Mouse (Mus musculus) forebrain, embryonic 16.5 days (tissue): ENCODE data around the gene Sirpa. TPM values are rescaled to one million over a fixed set of nuclear protein-coding genes. Genes with fewer than 3 reads are reported as not detected.

Experiments
- ATAC-seq: fragments of 200-750 bp; cut with Nextera tagmentation; 2 replicates; pipeline ENCODE4 v1.8.0; 2017; ENCODE audit warnings: mild to moderate bottlenecking, moderate library complexity
- H3K27ac ChIP-seq: fragments of 300-500 bp; sonication (generic); 2 replicates; pipeline ENCODE4 v1.5.1; 2014; ENCODE audit warnings: low read length, control low read depth
- H3K27me3 ChIP-seq: fragments of 300-500 bp; sonication (generic); replicated peaks from 2 replicates; pipeline ENCODE4 v1.6.1; 2014; ENCODE audit warnings: low read length; ENCODE audit not compliant: control insufficient read depth, insufficient read depth
- H3K36me3 ChIP-seq: fragments of 300-500 bp; sonication (generic); 2 replicates; pipeline ENCODE4 v1.6.1; 2014; ENCODE audit not compliant: control insufficient read depth, insufficient read depth
- H3K4me1 ChIP-seq: fragments of 300-500 bp; sonication (generic); replicated peaks from 2 replicates; pipeline ENCODE4 v1.6.1; 2014; ENCODE audit warnings: low read length; ENCODE audit not compliant: control insufficient read depth, insufficient read depth
- H3K4me2 ChIP-seq: fragments of 300-500 bp; sonication (generic); 2 replicates; pipeline ENCODE4 v1.6.1; 2014; ENCODE audit warnings: mild to moderate bottlenecking, low read length, control low read depth
- H3K4me3 ChIP-seq: fragments of 300-500 bp; sonication (generic); replicated peaks from 2 replicates; pipeline ENCODE4 v1.5.1; 2014; ENCODE audit warnings: mild to moderate bottlenecking, low read length, control low read depth
- H3K9ac ChIP-seq: fragments of 300-500 bp; sonication (generic); replicated peaks from 2 replicates; pipeline ENCODE4 v1.6.1; 2014; ENCODE audit warnings: low read depth, low read length, control low read depth
- H3K9me3 ChIP-seq: fragments of 300-500 bp; sonication (generic); 2 replicates; pipeline ENCODE4 v1.6.1; 2016; ENCODE audit warnings: low read length; ENCODE audit not compliant: control insufficient read depth
- WGBS: fragments of 180-500 bp; shearing (Covaris S2); extraction: QIAGEN DNeasy Blood & Tissue Kit; methylation state at CpG from one replicate; pipeline ENCODE4 v1.1.7; 2014; 5-methylcytosine and 5-hydroxymethylcytosine counted together
- polyA plus RNA-seq: library from polyadenylated mRNA; unstranded; fragments of >200 nt; fragmentation: Nextera tagmentation; extraction: Ambion mirVana; gene quantifications from 2 replicates; pipeline ENCODE4 v1.2.1, GENCODE M21; 2015

The Sirpa gene
- polyA plus RNA-seq, 1 experiment from 2014 or later = 34.8 TPM

- H3K27me3 ChIP-seq = no peaks in the 10 kb centered on the region
- H3K36me3 ChIP-seq = no peaks in the 10 kb centered on the region
- H3K4me2 ChIP-seq = no peak overlapping the region
- H3K4me1 ChIP-seq = peaks cover 1% of the 10 kb centered on the region; the same call in 1 of the 2 replicates
- no peak overlapping the region for H3K4me3 ChIP-seq
- ATAC-seq = peak; percentile 28; the same call in 1 of the 2 replicates
- no peak overlapping the region for H3K27ac ChIP-seq
- 72% methylated on average over 3 of the region's 3 CpGs for WGBS
- H3K9ac ChIP-seq = no peak overlapping the region
- no peaks in the 10 kb centered on the region for H3K9me3 ChIP-seq
These were observed 33.8 kb upstream of the Sirpa start for GRCm38 (mm10) chr2:129558875-129559219.

- H3K4me1 ChIP-seq = peaks cover 4% of the 10 kb centered on the region; the same call in 1 of the 2 replicates
- 56% methylated on average over 3 of the region's 3 CpGs for WGBS
- H3K4me3 ChIP-seq = no peak overlapping the region
These were observed 30.8 kb upstream of the Sirpa start for GRCm38 (mm10) chr2:129561796-129562195.

GRCm38 (mm10) chr2:129563944-129564709 is 28.5 kb upstream of the Sirpa start:
- H3K9ac ChIP-seq = no peak overlapping the region
- 76% methylated on average over 5 of the region's 5 CpGs for WGBS
- no peak overlapping the region for H3K4me2 ChIP-seq
- no peaks in the 10 kb centered on the region for H3K9me3 ChIP-seq
- no peaks in the 10 kb centered on the region for H3K36me3 ChIP-seq
- peak; percentile 75 for ATAC-seq
- no peak overlapping the region for H3K4me3 ChIP-seq
- peaks cover 4% of the 10 kb centered on the region; the same call in 1 of the 2 replicates for H3K4me1 ChIP-seq
- peak overlapping the region; percentile 25; the same call in 1 of the 2 replicates for H3K27ac ChIP-seq
- no peaks in the 10 kb centered on the region for H3K27me3 ChIP-seq

More at GRCm38 (mm10) chr2:129561796-129562195, 30.8 kb upstream of the Sirpa start:
- Histone ChIP-seq H3K27me3 (no peaks in the 10 kb centered on the region), H3K9ac (no peak overlapping the region), H3K27ac (no peak overlapping the region), H3K4me2 (no peak overlapping the region), H3K9me3 (no peaks in the 10 kb centered on the region), H3K36me3 (no peaks in the 10 kb centered on the region)
- no peak for ATAC-seq

DNA sequence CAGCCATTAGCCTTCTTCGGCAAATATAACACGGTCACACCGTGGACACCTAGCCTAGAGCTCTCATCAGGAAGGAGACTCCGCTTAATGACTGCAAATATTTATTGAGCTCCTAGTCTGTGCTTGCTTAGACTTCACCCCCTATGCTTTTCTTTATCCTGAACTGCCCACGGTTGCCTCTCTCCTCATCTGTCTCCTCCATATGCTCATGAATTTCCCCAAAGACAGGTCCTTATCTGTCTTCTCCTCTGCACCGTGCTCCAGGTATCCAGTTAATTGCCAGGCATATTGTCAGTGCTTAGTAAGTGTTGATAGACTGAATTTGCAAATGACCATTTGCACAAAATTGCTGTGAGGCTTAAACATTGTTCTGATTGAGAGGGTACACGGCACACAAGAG is 23.5 kb upstream of the Sirpa start:
- Histone ChIP-seq H3K27ac (no peak overlapping the region), H3K36me3 (no peaks in the 10 kb centered on the region), H3K9me3 (no peaks in the 10 kb centered on the region), H3K4me1 (peaks cover 11% of the 10 kb centered on the region), H3K4me2 (no peak overlapping the region), H3K4me3 (no peak overlapping the region), H3K27me3 (no peaks in the 10 kb centered on the region), H3K9ac (no peak overlapping the region)
- 79% methylated on average over 7 of the region's 7 CpGs for WGBS
- ATAC-seq = no peak

DNA sequence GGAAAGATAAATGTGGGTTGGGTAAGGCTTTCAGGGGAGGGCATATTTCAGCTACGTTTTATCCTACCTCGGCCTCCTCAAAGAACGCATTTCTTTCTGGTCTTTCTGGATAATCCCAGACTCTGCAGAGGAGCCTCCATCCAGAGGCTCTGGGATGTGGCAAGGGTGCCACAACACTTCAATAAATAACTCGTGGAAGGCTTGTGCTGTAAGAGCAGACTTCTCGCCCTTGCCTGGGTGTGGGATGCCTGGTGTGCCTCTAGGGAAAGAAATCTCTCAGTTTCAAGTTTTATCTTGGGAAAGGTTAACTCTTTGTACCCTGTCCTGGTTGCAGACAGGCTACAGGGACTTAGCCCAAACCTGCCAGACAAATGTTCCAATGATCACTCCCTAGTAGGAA is 23.1 kb upstream of the Sirpa start:
- Histone ChIP-seq H3K4me1 (peaks cover 15% of the 10 kb centered on the region), H3K9me3 (no peaks in the 10 kb centered on the region), H3K9ac (no peak overlapping the region), H3K36me3 (no peaks in the 10 kb centered on the region), H3K4me2 (no peak overlapping the region), H3K27me3 (no peaks in the 10 kb centered on the region), H3K4me3 (no peak overlapping the region), H3K27ac (no peak overlapping the region)
- WGBS = 82% methylated on average over 5 of the region's 5 CpGs
- no peak for ATAC-seq

DNA sequence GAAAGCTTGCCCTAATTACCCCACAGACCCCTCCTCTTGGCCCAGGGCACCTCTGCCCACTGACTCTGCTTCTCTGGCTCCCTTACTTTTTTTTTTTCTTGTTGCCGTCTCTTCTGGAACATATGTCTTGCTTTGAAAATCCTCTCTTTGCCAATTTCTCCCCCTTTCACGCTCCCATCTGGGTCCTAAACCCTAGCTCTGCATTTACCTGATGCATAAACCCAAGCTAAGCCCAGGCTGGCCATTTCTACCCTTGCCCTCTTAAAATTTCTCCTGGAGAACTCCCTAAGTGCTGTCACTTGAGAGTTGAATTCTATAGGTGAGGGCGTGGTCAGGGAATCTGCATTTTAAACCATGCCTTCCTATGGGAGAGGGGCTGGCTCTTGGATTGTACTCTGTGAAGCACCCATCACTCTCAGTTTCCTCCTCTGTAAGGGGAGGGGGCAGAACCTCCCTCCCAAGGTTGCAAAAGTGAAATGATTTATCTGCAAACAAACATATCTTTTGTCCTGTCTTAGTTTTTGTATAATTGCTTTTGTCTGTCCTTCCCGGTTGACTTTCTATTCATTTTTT is 18.8 kb upstream of the Sirpa start:
- Histone ChIP-seq H3K36me3 (no peaks in the 10 kb centered on the region), H3K27me3 (no peaks in the 10 kb centered on the region), H3K4me1 (peaks cover 19% of the 10 kb centered on the region), H3K4me2 (peak overlapping the region; percentile 56), H3K9me3 (no peaks in the 10 kb centered on the region), H3K4me3 (peak overlapping the region; percentile 32), H3K9ac (peak overlapping the region; percentile 47), H3K27ac (peak overlapping the region; percentile 72)
- ATAC-seq = peak; percentile 31; the same call in 1 of the 2 replicates
- WGBS = 10% methylated on average over 4 of the region's 4 CpGs

GRCm38 (mm10) chr2:129574395-129575046 is 18.1 kb upstream of the Sirpa start:
- peaks cover 19% of the 10 kb centered on the region for H3K4me1 ChIP-seq
- no peaks in the 10 kb centered on the region for H3K36me3 ChIP-seq
- H3K9ac ChIP-seq = peak overlapping the region; percentile 47
- peak overlapping the region; percentile 56 for H3K4me2 ChIP-seq
- peak overlapping the region; percentile 32 for H3K4me3 ChIP-seq
- H3K27me3 ChIP-seq = no peaks in the 10 kb centered on the region
- peak overlapping the region; percentile 72 for H3K27ac ChIP-seq
- 2% methylated on average over 24 of the region's 24 CpGs for WGBS
- no peaks in the 10 kb centered on the region for H3K9me3 ChIP-seq
- peak; percentile 90 for ATAC-seq

- Histone ChIP-seq H3K9ac (peak overlapping the region; percentile 47; the same call in 1 of the 2 replicates), H3K36me3 (no peaks in the 10 kb centered on the region), H3K27me3 (no peaks in the 10 kb centered on the region), H3K4me1 (peaks cover 19% of the 10 kb centered on the region), H3K9me3 (no peaks in the 10 kb centered on the region), H3K27ac (peak overlapping the region; percentile 72), H3K4me3 (no peak overlapping the region), H3K4me2 (peak overlapping the region; percentile 56)
- no peak for ATAC-seq
- 93% methylated on average over 4 of the region's 4 CpGs for WGBS
These were observed 17.5 kb upstream of the Sirpa start for GRCm38 (mm10) chr2:129575113-129575512.
